Mouse (Mus musculus) brain, embryonic 14.5 days (tissue): Measurements from ENCODE around the gene Sept9.

Source experiments
- CTCF ChIP-seq: fragments of 200-500 bp; IDR thresholded peaks from 2 replicates; pipeline ENCODE4 v1.5.1; 2012; ENCODE audit warnings: inconsistent platforms, mild to moderate bottlenecking, moderate library complexity, borderline replicate concordance; ENCODE audit not compliant: insufficient read depth, insufficient read length; ENCODE audit errors: extremely low read depth
- POLR2A ChIP-seq: fragments of 200-500 bp; IDR thresholded peaks from 2 replicates; pipeline ENCODE4 v1.6.1; 2012; ENCODE audit warnings: mild to moderate bottlenecking, inconsistent platforms, borderline replicate concordance; ENCODE audit not compliant: poor library complexity, insufficient read depth, insufficient read length, severe bottlenecking; ENCODE audit errors: extremely low read depth

GRCm38 (mm10) chr11:117267828-117268227 is 68.4 kb downstream of the Sept9 start:
- TF ChIP-seq CTCF (no peak), POLR2A (no peak)
